8 mouse cellular contexts compared by ENCODE assay signal in genomic region chr5:118458727-118459390, GRCm38 (mm10).
DNase-seq lines count a peak whose midpoint lies in the region; ATAC-seq and TF ChIP-seq lines count a peak whose summit lies in the region.

No protein-coding gene starts in this region.

- peak overlapping the region; percentile 50; the same call in 1 of the 2 replicates for H3K27ac ChIP-seq in embryonic facial prominence, embryonic 14.5 days (replicated peaks; ENCODE audit: low read depth, low read length)
- H3K27ac ChIP-seq in kidney, adult 2 months (ENCODE audit: insufficient read depth, low read depth, low read length): no peak overlapping the region
- H3K27ac ChIP-seq in limb, embryonic 13.5 days: peak overlapping the region; percentile 58; the same call in 1 of the 2 replicates
- H3K27ac ChIP-seq in midbrain, embryonic 13.5 days: no peak overlapping the region

- no peak for TF ChIP-seq CTCF in kidney, adult 2 months (conservative IDR thresholded peaks at IDR 0.05; ENCODE audit: insufficient read depth, insufficient read length, low read depth, low read length)

- TF ChIP-seq POLR2A in kidney, adult 2 months (IDR thresholded peaks at IDR 0.05; ENCODE audit: low read depth, low read length): no peak

- peaks cover 12% of the 10 kb centered on the region for H3K4me1 ChIP-seq in embryonic facial prominence, embryonic 14.5 days (ENCODE audit: control insufficient read depth, insufficient read depth, low read length)
- H3K4me1 ChIP-seq in kidney, adult 2 months (ENCODE audit: control insufficient read depth, insufficient read depth, low read length): peaks cover 3% of the 10 kb centered on the region; the same call in 1 of the 2 replicates
- peaks cover 33% of the 10 kb centered on the region for H3K4me1 ChIP-seq in limb, embryonic 13.5 days
- peaks cover 14% of the 10 kb centered on the region for H3K4me1 ChIP-seq in midbrain, embryonic 13.5 days (replicated peaks)

- peak; percentile 90 for ATAC-seq in embryonic facial prominence, embryonic 14.5 days (ENCODE audit: low read depth)
- ATAC-seq in limb, embryonic 13.5 days (ENCODE audit: low FRiP score, low read depth): peak; percentile 58
- ATAC-seq in midbrain, embryonic 13.5 days: peak; percentile 66; the same call in 1 of the 2 replicates

- H3K9ac ChIP-seq in embryonic facial prominence, embryonic 14.5 days (ENCODE audit: low read depth, low read length): peak overlapping the region; percentile 55
- H3K9ac ChIP-seq in limb, embryonic 13.5 days: no peak overlapping the region
- peak overlapping the region; percentile 10; the same call in 1 of the 2 replicates for H3K9ac ChIP-seq in midbrain, embryonic 13.5 days (replicated peaks)

- no peaks in the 10 kb centered on the region for H3K27me3 ChIP-seq in embryonic facial prominence, embryonic 14.5 days (replicated peaks; ENCODE audit: control insufficient read depth, insufficient read depth, low read length)
- H3K27me3 ChIP-seq in kidney, adult 2 months (replicated peaks; ENCODE audit: control insufficient read depth, insufficient read depth, low read length): no peaks in the 10 kb centered on the region
- peaks cover 3% of the 10 kb centered on the region; the same call in 1 of the 2 replicates for H3K27me3 ChIP-seq in limb, embryonic 13.5 days
- H3K27me3 ChIP-seq in midbrain, embryonic 13.5 days: peaks cover 25% of the 10 kb centered on the region

- peak overlapping the region; percentile 17 for H3K4me3 ChIP-seq in embryonic facial prominence, embryonic 14.5 days (ENCODE audit: low read depth, low read length)
- no peak overlapping the region for H3K4me3 ChIP-seq in kidney, adult 2 months (ENCODE audit: insufficient read depth, low read depth, low read length)
- H3K4me3 ChIP-seq in limb, embryonic 13.5 days: peak overlapping the region; percentile 30
- peak overlapping the region; percentile 24 for H3K4me3 ChIP-seq in midbrain, embryonic 13.5 days (replicated peaks)

- WGBS in embryonic facial prominence, embryonic 14.5 days: 6% methylated on average over 16 of the region's 16 CpGs
- WGBS in kidney, adult 2 months: 7% methylated on average over 16 of the region's 16 CpGs
- WGBS in limb, embryonic 13.5 days: 6% methylated on average over 16 of the region's 16 CpGs
- 3% methylated on average over 16 of the region's 16 CpGs for WGBS in midbrain, embryonic 13.5 days

- H3K9me3 ChIP-seq in embryonic facial prominence, embryonic 14.5 days (ENCODE audit: control insufficient read depth, low read length): no peaks in the 10 kb centered on the region
- no peaks in the 10 kb centered on the region for H3K9me3 ChIP-seq in limb, embryonic 13.5 days
- no peaks in the 10 kb centered on the region for H3K9me3 ChIP-seq in midbrain, embryonic 13.5 days

- H3K36me3 ChIP-seq in embryonic facial prominence, embryonic 14.5 days (ENCODE audit: control insufficient read depth, insufficient read depth, low read length): no peaks in the 10 kb centered on the region
- no peaks in the 10 kb centered on the region for H3K36me3 ChIP-seq in kidney, adult 2 months (ENCODE audit: control insufficient read depth, insufficient read depth, low read length)
- H3K36me3 ChIP-seq in limb, embryonic 13.5 days: no peaks in the 10 kb centered on the region
- H3K36me3 ChIP-seq in midbrain, embryonic 13.5 days: no peaks in the 10 kb centered on the region

- H3K4me2 ChIP-seq in embryonic facial prominence, embryonic 14.5 days (ENCODE audit: low read depth, low read length): peak overlapping the region; percentile 52
- H3K4me2 ChIP-seq in limb, embryonic 13.5 days (replicated peaks): peak overlapping the region; percentile 67
- H3K4me2 ChIP-seq in midbrain, embryonic 13.5 days (replicated peaks): peak overlapping the region; percentile 52

- peak; percentile 56 for DNase-seq in ZHBTc4 (ENCODE audit: low read depth, low spot score)
- DNase-seq in embryonic facial prominence, embryonic 14.5 days (ENCODE audit: low spot score): peak; percentile 94
- peak; percentile 89 for DNase-seq in heart, adult 8-10 months (ENCODE audit: low spot score)
- DNase-seq in kidney, adult 2 months: peak; percentile 56
- peak; percentile 84 for DNase-seq in telencephalon, adult 2 months (ENCODE audit: low read depth, low spot score)
- no peak for DNase-seq in spleen, postnatal 4 days (ENCODE audit: low spot score in 2 of 2)

Comparison
In these comparisons a context has a peak if more than half of its experiments do, and no peak if none do; other contexts are left out.
1. DNase-seq: peak in ZHBTc4 (single experiment), embryonic facial prominence, embryonic 14.5 days (single experiment), heart, adult 8-10 months (single experiment), kidney, adult 2 months (single experiment) and telencephalon, adult 2 months (single experiment); none in spleen, postnatal 4 days (0 of 2).
2. H3K27ac ChIP-seq: peak in embryonic facial prominence, embryonic 14.5 days (single experiment) and limb, embryonic 13.5 days (single experiment); none in kidney, adult 2 months (single experiment) and midbrain, embryonic 13.5 days (single experiment).
3. Peak in every context shown above with its lines, with median percentiles within 50 percentile points of each other: ATAC-seq and H3K4me2 ChIP-seq.